Mouse (Mus musculus) heart, embryonic 12.5 days (tissue): ENCODE measurements around the gene Pyurf. TPM values are rescaled to one million over a fixed set of nuclear protein-coding genes. Genes with fewer than 3 reads are reported as not detected.

ENCODE experiments used
- ATAC-seq: fragments of 200-750 bp; cut with Nextera tagmentation; 2 replicates; pipeline ENCODE4 v1.8.0; 2017; ENCODE audit warnings: moderate TSS enrichment, moderate library complexity; ENCODE audit not compliant: insufficient number of reproducible peaks, low FRiP score
- H3K27ac ChIP-seq: fragments of 300-500 bp; sonication (generic); 2 replicates; pipeline ENCODE4 v1.5.1; 2016; ENCODE audit warnings: mild to moderate bottlenecking, moderate library complexity; ENCODE audit not compliant: poor library complexity, severe bottlenecking
- H3K27me3 ChIP-seq: fragments of 300-500 bp; sonication (generic); replicated peaks from 2 replicates; pipeline ENCODE4 v1.6.1; 2016; ENCODE audit warnings: mild to moderate bottlenecking, moderate library complexity
- H3K36me3 ChIP-seq: fragments of 300-500 bp; sonication (generic); 2 replicates; pipeline ENCODE4 v1.6.1; 2016; ENCODE audit warnings: mild to moderate bottlenecking, moderate library complexity
- H3K4me1 ChIP-seq: fragments of 300-500 bp; sonication (generic); replicated peaks from 2 replicates; pipeline ENCODE4 v1.6.1; 2016; ENCODE audit warnings: mild to moderate bottlenecking
- H3K4me2 ChIP-seq: fragments of 300-500 bp; sonication (generic); 2 replicates; pipeline ENCODE4 v1.6.1; 2016; ENCODE audit warnings: mild to moderate bottlenecking, moderate library complexity
- H3K4me3 ChIP-seq: fragments of 300-500 bp; sonication (generic); 2 replicates; pipeline ENCODE4 v1.5.1; 2016; ENCODE audit warnings: mild to moderate bottlenecking
- H3K9ac ChIP-seq: fragments of 300-500 bp; sonication (generic); 2 replicates; pipeline ENCODE4 v1.6.1; 2016; ENCODE audit warnings: mild to moderate bottlenecking, moderate library complexity
- H3K9me3 ChIP-seq: fragments of 300-500 bp; sonication (generic); replicated peaks from 2 replicates; pipeline ENCODE4 v1.6.1; 2016; ENCODE audit warnings: mild to moderate bottlenecking, moderate library complexity
- WGBS: fragments of 180-500 bp; shearing (Covaris S2); methylation state at CpG from one replicate; pipeline ENCODE4 v1.1.7; 2016; 5-methylcytosine and 5-hydroxymethylcytosine counted together
- polyA plus RNA-seq: library from polyadenylated mRNA; unstranded; fragments of >200 nt; fragmentation: Nextera tagmentation; extraction: Ambion mirVana; gene quantifications from 2 replicates; pipeline ENCODE4 v1.2.1, GENCODE M21; 2016

Gene Pyurf
- polyA plus RNA-seq, result 25.1 and 26.1 TPM in 2 replicates

DNA sequence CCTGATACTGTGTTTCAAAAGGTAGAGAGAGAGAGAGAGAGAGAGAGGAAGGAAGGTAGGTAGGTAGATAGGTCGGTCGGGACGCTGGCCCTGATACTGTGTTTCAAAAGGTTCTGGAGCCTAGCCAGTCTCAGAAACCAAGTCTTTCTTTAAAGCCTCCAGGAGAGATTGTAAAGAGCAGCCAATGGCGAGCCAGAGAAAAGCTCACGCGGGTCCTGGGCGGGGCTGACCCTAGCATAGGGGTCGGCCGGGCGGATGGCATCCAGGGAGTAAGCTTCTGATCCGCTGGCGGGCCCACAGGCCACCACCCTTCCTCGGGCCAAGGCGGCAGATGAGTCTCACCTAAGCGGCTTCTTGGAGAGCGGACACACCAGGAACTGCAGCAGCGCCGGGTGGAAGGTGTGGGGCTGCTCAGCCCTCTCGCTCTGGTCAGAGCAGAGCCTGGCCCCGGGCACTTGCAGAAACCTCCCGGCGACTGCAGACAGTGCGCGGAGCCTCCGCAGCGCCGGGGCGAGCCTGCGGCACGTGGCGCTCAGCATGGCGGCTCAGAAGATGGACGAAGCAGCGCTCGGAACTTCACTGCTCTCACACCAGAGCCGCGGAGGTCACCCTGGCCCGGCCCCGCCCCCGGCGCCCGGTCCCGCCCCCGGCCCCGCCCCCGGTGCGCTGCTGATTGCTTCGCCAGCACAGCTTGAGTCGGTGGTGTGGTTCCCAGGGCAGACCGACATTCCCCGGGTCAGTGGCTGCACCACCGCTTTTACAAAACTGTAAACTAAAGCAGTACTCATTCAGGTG, at the start of gene Pyurf:
Pyurf (minus strand) TSS at position 612 of the 795 bp plus-strand sequence.
- peak within 1 kb of the TSS; percentile 83 for H3K4me3 ChIP-seq
- ATAC-seq, result peak; percentile 99
- under 1% methylated on average over 52 of the region's 52 CpGs for WGBS

GRCm38 (mm10) chr6:57721347-57721746, 29.5 kb upstream of the Pyurf start:
- Histone ChIP-seq H3K9ac (no peak overlapping the region), H3K4me2 (no peak overlapping the region), H3K27me3 (no peaks in the 10 kb centered on the region), H3K27ac (no peak overlapping the region), H3K4me3 (no peak overlapping the region), H3K9me3 (no peaks in the 10 kb centered on the region), H3K4me1 (peaks cover 5% of the 10 kb centered on the region), H3K36me3 (peaks cover 12% of the 10 kb centered on the region)
- WGBS, result 79% methylated on average over 1 of the region's 1 CpGs
- ATAC-seq, result no peak

More for the DNA sequence above, at the start of gene Pyurf:
- peak within 1 kb of the TSS; percentile 75 for H3K4me2 ChIP-seq
- no peaks in the 10 kb centered on the region for H3K27me3 ChIP-seq
- peaks cover 7% of the 10 kb centered on the region; the same call in 1 of the 2 replicates for H3K4me1 ChIP-seq
- peaks cover 31% of the 10 kb centered on the region for H3K36me3 ChIP-seq
- peak within 1 kb of the TSS; percentile 98 for H3K27ac ChIP-seq
- no peaks in the 10 kb centered on the region for H3K9me3 ChIP-seq
- H3K9ac ChIP-seq, result peak within 1 kb of the TSS; percentile 94

- WGBS, result 14% methylated on average over 1 of the region's 1 CpGs
- no peak for ATAC-seq
- Histone ChIP-seq H3K4me2 (no peak overlapping the region), H3K4me3 (no peak overlapping the region), H3K27ac (no peak overlapping the region), H3K4me1 (0 out of 2 replicates have a peak, but pooled peaks cover 4% of the 10 kb centered on the region), H3K9me3 (no peaks in the 10 kb centered on the region), H3K9ac (no peak overlapping the region), H3K27me3 (no peaks in the 10 kb centered on the region), H3K36me3 (peaks cover 6% of the 10 kb centered on the region)
Measured at GRCm38 (mm10) chr6:57711726-57712125, 19.8 kb upstream of the Pyurf start.

- no peaks in the 10 kb centered on the region for H3K36me3 ChIP-seq
- 85% methylated on average over 1 of the region's 1 CpGs for WGBS
- H3K4me3 ChIP-seq, result no peak overlapping the region
- no peak overlapping the region for H3K27ac ChIP-seq
- no peaks in the 10 kb centered on the region for H3K27me3 ChIP-seq
- no peaks in the 10 kb centered on the region for H3K9me3 ChIP-seq
- ATAC-seq, result no peak
- H3K9ac ChIP-seq, result no peak overlapping the region
- H3K4me1 ChIP-seq, result 0 out of 2 replicates have a peak, but pooled peaks cover 9% of the 10 kb centered on the region
- no peak overlapping the region for H3K4me2 ChIP-seq
Measured at GRCm38 (mm10) chr6:57706721-57707120, 14.8 kb upstream of the Pyurf start.

DNA sequence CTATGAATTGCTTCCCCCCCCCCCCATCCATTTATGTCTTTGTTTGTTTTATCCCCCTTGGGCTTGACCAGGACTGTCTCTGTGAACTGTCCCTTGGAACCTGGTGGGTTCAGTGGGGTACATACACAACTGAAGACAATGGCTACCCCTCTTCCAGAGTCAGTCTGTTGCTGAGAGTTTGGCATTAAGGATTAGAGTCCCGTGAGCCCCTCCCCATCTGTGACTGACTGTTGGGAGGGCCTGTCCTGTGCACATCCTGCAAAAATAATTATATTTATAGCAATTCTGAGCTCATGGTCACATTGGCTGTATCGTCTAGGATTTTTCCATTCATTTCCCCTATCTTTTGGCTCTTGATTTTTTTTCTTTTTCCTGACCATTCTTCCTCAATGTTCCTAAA, 11.8 kb upstream of the Pyurf start:
- Histone ChIP-seq H3K9ac (peak overlapping the region; percentile 78), H3K4me1 (0 out of 2 replicates have a peak, but pooled peaks cover 11% of the 10 kb centered on the region), H3K9me3 (no peaks in the 10 kb centered on the region), H3K27me3 (no peaks in the 10 kb centered on the region), H3K36me3 (no peaks in the 10 kb centered on the region), H3K27ac (peak overlapping the region; percentile 94), H3K4me2 (peak overlapping the region; percentile 82), H3K4me3 (peak overlapping the region; percentile 79)
- ATAC-seq, result peak; percentile 26; the same call in 1 of the 2 replicates
- WGBS, result 22% methylated on average over 2 of the region's 2 CpGs

DNA sequence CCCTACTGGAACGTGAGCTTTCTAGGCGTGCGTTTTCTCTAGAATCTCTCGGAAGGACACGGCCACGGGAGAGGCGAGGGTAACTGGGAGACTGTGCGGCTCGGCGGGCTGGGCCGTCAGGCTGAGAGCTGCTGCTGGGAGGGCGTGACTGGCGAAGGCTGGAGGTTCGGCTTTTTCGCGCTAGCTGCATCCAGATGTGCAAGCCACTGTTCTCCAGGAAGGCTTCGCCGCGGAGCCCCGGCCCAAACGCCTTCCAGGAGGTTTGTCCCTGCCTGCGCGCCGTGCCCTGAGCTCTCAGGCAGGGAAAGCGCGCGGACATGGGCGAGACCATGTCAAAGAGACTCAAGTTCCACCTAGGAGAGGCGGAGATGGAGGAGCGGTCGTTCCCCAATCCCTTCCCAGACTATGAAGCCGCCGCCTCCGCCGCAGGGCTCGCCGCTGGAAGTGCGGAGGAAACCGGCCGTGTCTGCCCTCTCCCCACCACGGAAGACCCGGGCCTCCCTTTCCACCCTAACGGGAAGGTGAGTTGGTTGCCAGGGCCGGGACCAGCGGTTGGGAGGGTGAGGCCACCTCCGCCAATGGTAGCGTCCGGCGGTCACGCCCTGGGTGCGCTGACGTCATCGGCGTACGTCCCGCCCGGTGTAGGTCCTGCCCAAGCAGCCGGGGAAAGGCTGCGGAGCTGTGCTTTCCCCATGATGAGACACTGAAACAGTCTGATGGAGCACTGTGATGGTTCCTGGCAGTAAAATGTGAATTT, 11.0 kb upstream of the Pyurf start:
- no peaks in the 10 kb centered on the region for H3K36me3 ChIP-seq
- H3K27ac ChIP-seq, result peak overlapping the region; percentile 94
- under 1% methylated on average over 59 of the region's 59 CpGs for WGBS
- H3K9me3 ChIP-seq, result no peaks in the 10 kb centered on the region
- ATAC-seq, result peak; percentile 99
- H3K4me1 ChIP-seq, result 0 out of 2 replicates have a peak, but pooled peaks cover 11% of the 10 kb centered on the region
- H3K4me2 ChIP-seq, result peak overlapping the region; percentile 82
- no peaks in the 10 kb centered on the region for H3K27me3 ChIP-seq
- H3K9ac ChIP-seq, result peak overlapping the region; percentile 78
- peak overlapping the region; percentile 79 for H3K4me3 ChIP-seq

- peak within 1 kb of the TSS; percentile 78 for H3K9ac ChIP-seq
- peak; percentile 45; the same call in 1 of the 2 replicates for ATAC-seq
- H3K4me2 ChIP-seq, result peak within 1 kb of the TSS; percentile 82
- H3K27ac ChIP-seq, result peak within 1 kb of the TSS; percentile 94
- H3K27me3 ChIP-seq, result no peaks in the 10 kb centered on the region
- no peaks in the 10 kb centered on the region for H3K9me3 ChIP-seq
- H3K4me3 ChIP-seq, result peak within 1 kb of the TSS; percentile 79
- no peaks in the 10 kb centered on the region for H3K36me3 ChIP-seq
- 0% methylated on average over 10 of the region's 10 CpGs for WGBS
- H3K4me1 ChIP-seq, result 0 out of 2 replicates have a peak, but pooled peaks cover 11% of the 10 kb centered on the region
Measured at GRCm38 (mm10) chr6:57702376-57702742, 10.5 kb upstream of the Pyurf start, which contains the start of gene Lancl2. Gene Lancl2, plus strand, starts transcription at chr6:57702540.

DNA sequence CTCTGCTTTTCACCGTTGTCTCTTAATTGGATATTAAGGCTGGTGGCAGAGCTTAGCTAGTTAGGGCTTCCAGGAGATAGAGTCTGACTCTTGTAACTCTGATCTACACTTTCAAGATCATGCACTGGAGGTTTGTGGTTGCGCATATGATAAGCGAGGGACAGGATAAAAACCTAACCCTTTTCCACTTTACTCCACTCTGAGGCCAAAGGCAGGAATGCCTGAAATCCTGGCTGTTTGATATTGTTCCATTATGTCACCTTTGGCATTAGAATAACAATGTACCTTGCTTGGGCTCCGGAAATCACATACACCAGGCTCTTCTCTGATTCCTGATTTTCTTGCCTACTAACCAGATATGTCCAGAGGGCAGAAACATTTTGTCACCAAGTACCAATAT, 9.8 kb upstream of the Pyurf start:
- H3K27me3 ChIP-seq, result no peaks in the 10 kb centered on the region
- ATAC-seq, result no peak
- no peak overlapping the region for H3K4me2 ChIP-seq
- no peaks in the 10 kb centered on the region for H3K9me3 ChIP-seq
- H3K4me1 ChIP-seq, result 0 out of 2 replicates have a peak, but pooled peaks cover 11% of the 10 kb centered on the region
- WGBS, result 53% methylated on average over 4 of the region's 4 CpGs
- H3K36me3 ChIP-seq, result no peaks in the 10 kb centered on the region
- H3K4me3 ChIP-seq, result no peak overlapping the region
- H3K27ac ChIP-seq, result no peak overlapping the region
- H3K9ac ChIP-seq, result no peak overlapping the region; the same call in 1 of the 2 replicates

GRCm38 (mm10) chr6:57693116-57693515, 1.2 kb upstream of the Pyurf start:
- Histone ChIP-seq H3K4me3 (no peak overlapping the region), H3K4me2 (no peak overlapping the region), H3K9me3 (no peaks in the 10 kb centered on the region), H3K27me3 (no peaks in the 10 kb centered on the region), H3K4me1 (peaks cover 7% of the 10 kb centered on the region; the same call in 1 of the 2 replicates), H3K36me3 (peaks cover 18% of the 10 kb centered on the region), H3K27ac (no peak overlapping the region), H3K9ac (no peak overlapping the region)
- 83% methylated on average over 3 of the region's 3 CpGs for WGBS
- ATAC-seq, result no peak

- Histone ChIP-seq H3K4me2 (no peak overlapping the region), H3K9me3 (no peaks in the 10 kb centered on the region), H3K4me1 (no peaks in the 10 kb centered on the region), H3K36me3 (peaks cover 36% of the 10 kb centered on the region), H3K9ac (no peak overlapping the region), H3K4me3 (no peak overlapping the region), H3K27ac (no peak overlapping the region), H3K27me3 (no peaks in the 10 kb centered on the region)
- no peak for ATAC-seq
- 81% methylated on average over 1 of the region's 1 CpGs for WGBS
Measured at GRCm38 (mm10) chr6:57684156-57684555, 7.7 kb downstream of the Pyurf start.

DNA sequence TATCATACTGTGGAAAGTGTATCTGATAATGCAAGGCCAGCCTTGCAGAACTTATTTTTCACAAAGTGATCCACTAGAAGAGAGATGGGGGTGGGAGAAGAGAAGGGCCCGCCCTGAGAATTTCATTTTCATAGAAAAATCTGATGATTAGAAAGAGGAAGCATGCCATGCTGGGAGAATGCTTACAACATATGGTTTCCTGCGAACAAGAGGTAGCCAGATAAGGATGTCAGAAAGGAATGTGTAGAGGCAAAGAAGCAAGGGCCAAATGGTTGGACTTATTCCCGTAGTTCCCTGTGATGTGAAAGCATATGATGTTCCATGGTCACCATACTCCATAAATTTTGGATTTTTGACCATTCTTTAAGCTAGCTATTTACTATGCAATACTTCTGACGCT, 30.6 kb downstream of the Pyurf start:
- peaks cover 5% of the 10 kb centered on the region; the same call in 1 of the 2 replicates for H3K4me1 ChIP-seq
- no peaks in the 10 kb centered on the region for H3K27me3 ChIP-seq
- no peak overlapping the region for H3K4me2 ChIP-seq
- no peaks in the 10 kb centered on the region for H3K36me3 ChIP-seq
- H3K4me3 ChIP-seq, result no peak overlapping the region
- H3K27ac ChIP-seq, result no peak overlapping the region
- H3K9ac ChIP-seq, result no peak overlapping the region
- no peaks in the 10 kb centered on the region for H3K9me3 ChIP-seq
- no peak for ATAC-seq
- 45% methylated on average over 4 of the region's 4 CpGs for WGBS
